Mouse (Mus musculus): ENCODE measurements around the gene Foxj3.
"Not testable (repeated sequence)": the region's sequence is repeated elsewhere in the genome, so short reads cannot be mapped to it uniquely, and the experiment has no call there.

Foxj3 gene

GRCm38 (mm10) chr4:119566322-119566835 lies 29.6 kb downstream of the Foxj3 start:
- no peak for ATAC-seq (ENCODE audit: insufficient number of reproducible peaks, low FRiP score, low TSS enrichment)

GRCm38 (mm10) chr4:119572682-119573081 lies 35.9 kb downstream of the Foxj3 start:
- ATAC-seq (ENCODE audit: insufficient number of reproducible peaks, low FRiP score, low TSS enrichment), result no peak

DNA sequence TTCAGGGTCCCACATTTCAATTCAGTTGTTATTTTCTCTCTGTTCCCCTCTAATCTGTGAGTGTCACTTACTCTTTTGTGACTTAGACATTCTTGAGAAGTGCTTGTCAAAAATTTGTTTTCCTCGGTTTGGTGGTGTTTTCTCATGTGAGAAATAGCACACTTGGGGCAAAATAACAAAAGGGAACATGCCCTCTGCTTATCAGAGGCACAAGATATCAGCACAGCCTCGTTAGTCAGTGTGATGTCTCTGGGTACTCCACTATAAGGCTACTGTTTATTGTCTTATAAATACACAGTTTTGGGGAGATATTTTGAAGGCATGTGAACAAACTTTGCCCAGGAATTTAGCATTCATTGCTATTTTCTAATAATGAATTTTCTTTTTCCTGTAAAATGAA lies 37.7 kb downstream of the Foxj3 start:
- no peak for ATAC-seq (ENCODE audit: insufficient number of reproducible peaks, low FRiP score, low TSS enrichment)

- no peak for ATAC-seq (ENCODE audit: insufficient number of reproducible peaks, low FRiP score, low TSS enrichment)
Observed at GRCm38 (mm10) chr4:119575459-119575858, 38.7 kb downstream of the Foxj3 start.

GRCm38 (mm10) chr4:119588037-119588436 lies 51.2 kb downstream of the Foxj3 start:
- ATAC-seq (ENCODE audit: insufficient number of reproducible peaks, low FRiP score, low TSS enrichment), result no peak

DNA sequence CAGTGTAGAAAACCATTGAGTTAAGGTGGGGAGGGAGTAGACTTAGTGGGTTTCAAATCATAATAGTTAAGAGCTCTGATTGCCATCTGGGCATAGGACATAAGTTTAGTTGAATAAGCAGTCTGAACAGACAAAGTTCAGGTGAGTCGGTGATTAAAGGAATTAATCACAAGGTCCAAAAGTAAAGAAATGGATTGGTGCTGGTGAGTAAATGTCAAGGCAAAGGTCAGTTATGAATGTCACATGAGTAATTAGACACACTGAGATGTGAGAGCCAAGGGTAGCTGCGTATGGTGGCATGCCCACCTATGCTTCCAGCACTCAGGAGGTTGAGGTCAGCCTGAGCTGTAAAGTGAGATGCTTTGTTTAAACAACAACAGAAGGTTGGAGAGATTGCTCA lies 52.6 kb downstream of the Foxj3 start:
- no peak for ATAC-seq (ENCODE audit: insufficient number of reproducible peaks, low FRiP score, low TSS enrichment)

GRCm38 (mm10) chr4:119590027-119590426 lies 53.2 kb downstream of the Foxj3 start:
- ATAC-seq (ENCODE audit: insufficient number of reproducible peaks, low FRiP score, low TSS enrichment), result no peak

GRCm38 (mm10) chr4:119592479-119592878 lies 55.7 kb downstream of the Foxj3 start:
- ATAC-seq (ENCODE audit: insufficient number of reproducible peaks, low FRiP score, low TSS enrichment), result no peak

DNA sequence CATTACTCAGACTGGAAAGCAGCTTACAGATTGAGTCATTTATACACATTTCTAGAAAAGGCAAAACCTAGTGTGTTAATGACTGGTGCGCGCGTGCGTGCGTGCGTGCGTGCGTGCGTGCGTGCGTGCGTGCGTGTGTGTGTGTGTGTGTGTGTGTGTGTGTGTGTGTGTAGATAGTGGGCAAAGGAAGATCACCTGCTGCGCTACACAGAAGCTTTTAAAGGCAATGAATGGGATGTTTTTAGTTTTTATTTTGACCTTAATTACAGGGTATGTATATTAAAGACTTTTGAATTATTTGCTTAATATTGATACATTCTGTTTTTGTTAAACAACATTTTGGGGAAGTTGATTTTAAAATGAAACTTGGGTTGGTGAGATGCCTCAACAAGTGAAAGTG lies 57.5 kb downstream of the Foxj3 start:
- no peak for ATAC-seq (ENCODE audit: insufficient number of reproducible peaks, low FRiP score, low TSS enrichment)

DNA sequence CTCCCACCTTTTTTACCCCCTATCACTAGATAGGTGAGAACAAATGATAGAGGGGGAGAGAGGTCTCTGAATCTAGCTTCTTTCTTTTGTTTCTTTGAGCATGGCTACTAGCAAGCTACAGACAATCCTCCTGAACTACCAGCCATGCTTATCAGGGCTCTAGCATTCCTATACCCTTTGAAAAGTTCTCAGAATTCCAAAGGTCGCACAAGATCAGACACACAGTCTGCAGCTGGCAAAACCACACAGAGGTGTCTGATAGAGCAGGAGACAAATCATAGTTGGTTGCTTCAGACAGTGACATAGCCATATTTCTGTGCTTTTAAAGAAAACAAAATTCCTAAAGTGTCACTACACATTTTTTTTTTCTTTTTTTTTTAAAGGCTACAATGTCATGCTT lies 62.8 kb downstream of the Foxj3 start:
- ATAC-seq (ENCODE audit: insufficient number of reproducible peaks, low FRiP score, low TSS enrichment), result no peak

DNA sequence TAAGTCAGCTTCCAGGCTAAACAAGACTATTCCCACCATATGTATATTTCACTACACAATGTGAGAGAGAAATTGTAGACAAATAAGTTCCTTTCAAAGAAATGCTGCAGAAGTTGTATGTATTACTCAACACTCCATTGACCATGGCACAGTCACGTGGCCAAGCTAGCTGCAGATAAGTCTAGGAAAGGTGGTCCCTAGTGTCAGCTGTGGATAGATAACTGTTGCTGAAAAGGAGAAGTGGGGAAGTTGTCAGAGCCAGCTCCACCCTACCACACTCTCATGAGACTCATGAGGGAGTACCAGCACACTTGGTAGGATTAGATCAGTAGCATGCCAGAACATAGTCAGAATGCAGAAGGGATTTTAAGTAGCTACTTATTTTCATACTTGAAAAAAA lies 72.7 kb downstream of the Foxj3 start:
- ATAC-seq (ENCODE audit: insufficient number of reproducible peaks, low FRiP score, low TSS enrichment), result no peak

GRCm38 (mm10) chr4:119614078-119614477 lies 77.3 kb downstream of the Foxj3 start:
- ATAC-seq (ENCODE audit: insufficient number of reproducible peaks, low FRiP score, low TSS enrichment), result no peak

DNA sequence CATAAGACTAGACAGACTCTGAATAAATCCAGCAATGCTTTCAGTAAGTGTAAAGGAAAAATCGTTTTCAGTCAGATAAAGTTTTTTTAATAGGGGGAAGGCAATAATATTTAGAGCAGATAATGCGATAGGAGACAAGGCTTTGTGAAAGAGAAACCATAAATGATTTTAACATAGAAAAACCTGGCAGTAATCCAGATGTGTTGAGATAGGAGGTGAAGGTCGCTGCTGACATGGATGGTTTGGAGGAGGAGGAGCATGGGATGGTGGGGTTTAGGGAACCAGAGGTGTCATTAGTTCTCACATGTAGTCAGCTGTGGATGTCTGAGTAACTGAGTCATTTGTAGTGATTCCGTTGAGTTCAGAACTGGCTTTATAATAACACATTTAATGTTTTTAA lies 77.9 kb downstream of the Foxj3 start:
- ATAC-seq (ENCODE audit: insufficient number of reproducible peaks, low FRiP score, low TSS enrichment), result no peak

- no peak for ATAC-seq (ENCODE audit: insufficient number of reproducible peaks, low FRiP score, low TSS enrichment)
Observed at GRCm38 (mm10) chr4:119626081-119626645, 89.4 kb downstream of the Foxj3 start.

GRCm38 (mm10) chr4:119626876-119627275 lies 90.1 kb downstream of the Foxj3 start:
- no peak for ATAC-seq (ENCODE audit: insufficient number of reproducible peaks, low FRiP score, low TSS enrichment)

DNA sequence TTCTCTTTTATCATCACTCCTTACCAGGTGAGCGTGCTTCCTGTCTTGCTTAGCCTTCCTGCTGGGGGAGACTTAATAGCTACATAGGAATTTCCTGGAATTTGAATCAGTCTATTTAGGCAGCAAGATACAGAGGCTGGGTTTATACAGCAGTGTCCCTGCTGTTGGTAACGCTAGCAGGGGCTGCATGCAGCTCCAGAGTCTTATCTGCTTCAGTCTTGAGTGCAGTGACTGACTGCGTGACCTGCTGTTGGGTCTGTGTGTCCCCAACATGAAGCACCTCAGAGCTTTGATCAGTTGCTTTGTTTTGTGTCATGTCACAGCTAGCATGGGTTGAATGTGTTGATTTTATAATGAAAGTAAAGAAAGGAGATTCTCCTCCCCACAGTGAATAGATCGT lies 90.5 kb downstream of the Foxj3 start:
- no peak for ATAC-seq (ENCODE audit: insufficient number of reproducible peaks, low FRiP score, low TSS enrichment)

GRCm38 (mm10) chr4:119628363-119628762 lies 91.6 kb downstream of the Foxj3 start:
- not testable (repeated sequence) for ATAC-seq (ENCODE audit: insufficient number of reproducible peaks, low FRiP score, low TSS enrichment)

GRCm38 (mm10) chr4:119631115-119631919 lies 94.5 kb downstream of the Foxj3 start:
- peak; percentile 41; the same call in 1 of the 2 replicates for ATAC-seq (ENCODE audit: insufficient number of reproducible peaks, low FRiP score, low TSS enrichment)

GRCm38 (mm10) chr4:119632721-119633120 lies 95.9 kb downstream of the Foxj3 start:
- ATAC-seq (ENCODE audit: insufficient number of reproducible peaks, low FRiP score, low TSS enrichment), result no peak

- no peak for ATAC-seq (ENCODE audit: insufficient number of reproducible peaks, low FRiP score, low TSS enrichment)
Observed at GRCm38 (mm10) chr4:119633342-119633741, 96.5 kb downstream of the Foxj3 start.

- no peak for ATAC-seq (ENCODE audit: insufficient number of reproducible peaks, low FRiP score, low TSS enrichment)
Observed at GRCm38 (mm10) chr4:119633948-119634347, 97.1 kb downstream of the Foxj3 start.
